Mouse (Mus musculus) heart, postnatal 0 days (tissue): ENCODE data around the gene Celf6. TPM values are rescaled to one million over a fixed set of nuclear protein-coding genes. Genes with fewer than 3 reads are reported as not detected.

ENCODE experiments used
- ATAC-seq: fragments of 200-750 bp; cut with Nextera tagmentation; 2 replicates; pipeline ENCODE4 v1.8.0; 2017; ENCODE audit warnings: low read depth, moderate number of reproducible peaks, moderate library complexity; ENCODE audit not compliant: insufficient read depth
- DNase-seq: peaks from one replicate; pipeline ENCODE4 v3.0.0-alpha.2; 2016; ENCODE audit warnings: low spot score
- H3K27ac ChIP-seq: fragments of 300-500 bp; sonication (generic); 2 replicates; pipeline ENCODE4 v1.5.1; 2014; ENCODE audit warnings: low read depth, mild to moderate bottlenecking
- H3K27me3 ChIP-seq: fragments of 300-500 bp; sonication (generic); 2 replicates; pipeline ENCODE4 v1.6.1; 2014; ENCODE audit warnings: low read length, mixed read lengths; ENCODE audit not compliant: control insufficient read depth, insufficient read depth
- H3K36me3 ChIP-seq: fragments of 300-500 bp; sonication (generic); replicated peaks from 2 replicates; pipeline ENCODE4 v1.6.1; 2014; ENCODE audit warnings: low read length, mixed read lengths; ENCODE audit not compliant: control insufficient read depth, insufficient read depth
- H3K4me1 ChIP-seq: fragments of 300-500 bp; sonication (generic); 2 replicates; pipeline ENCODE4 v1.6.1; 2014; ENCODE audit warnings: antibody characterized with exemption; ENCODE audit not compliant: control insufficient read depth, insufficient read depth
- H3K4me2 ChIP-seq: fragments of 300-500 bp; sonication (generic); 2 replicates; pipeline ENCODE4 v1.6.1; 2014; ENCODE audit warnings: low read depth, mild to moderate bottlenecking, low read length, moderate library complexity
- H3K4me3 ChIP-seq: fragments of 300-500 bp; sonication (generic); 2 replicates; pipeline ENCODE4 v1.5.1; 2014; ENCODE audit warnings: low read depth, low read length
- H3K9ac ChIP-seq: fragments of 300-500 bp; sonication (generic); replicated peaks from 2 replicates; pipeline ENCODE4 v1.6.1; 2014; ENCODE audit warnings: low read depth, low read length, mixed read lengths
- H3K9me3 ChIP-seq: fragments of 300-500 bp; sonication (generic); replicated peaks from 2 replicates; pipeline ENCODE4 v1.6.1; 2016; ENCODE audit warnings: low read length; ENCODE audit not compliant: control insufficient read depth
- CTCF ChIP-seq: IDR thresholded peaks from 2 replicates; pipeline ENCODE4 v1.5.1; 2016; ENCODE audit warnings: antibody characterized with exemption, control low read depth, low read depth
- EP300 ChIP-seq: IDR thresholded peaks from 2 replicates; pipeline ENCODE4 v1.6.1; 2016; ENCODE audit warnings: antibody characterized with exemption, low read depth
- WGBS: fragments of 180-500 bp; shearing (Covaris S2); extraction: QIAGEN DNeasy Blood & Tissue Kit; methylation state at CpG from one replicate; pipeline ENCODE4 v1.1.7; 2014; 5-methylcytosine and 5-hydroxymethylcytosine counted together
- polyA plus RNA-seq: library from polyadenylated mRNA; unstranded; fragments of >200 nt; fragmentation: Nextera tagmentation; extraction: Ambion mirVana; gene quantifications from 2 replicates; pipeline ENCODE4 v1.2.1, GENCODE M21; 2015
- total RNA-seq: library from RNA; depleted of rRNA; stranded (reverse); fragments of >200 nt; gene quantifications from 2 replicates; pipeline ENCODE4 v1.2.3, GENCODE M21; 2014; ENCODE audit warnings: low replicate concordance

Celf6 gene
- total and polyA plus RNA-seq, 2 experiments from 2014 or later = not detected

GRCm38 (mm10) chr9:59584871-59585308 is 7.2 kb downstream of the Celf6 start:
- ATAC-seq (peak; percentile 72), DNase-seq (peak; percentile 77)
- peak overlapping the region; percentile 22; the same call in 1 of the 2 replicates for H3K4me3 ChIP-seq
- 1% methylated on average over 13 of the region's 13 CpGs for WGBS
- H3K9me3 ChIP-seq = no peaks in the 10 kb centered on the region
- TF ChIP-seq EP300 (no peak), CTCF (peak; percentile 81)
- H3K9ac ChIP-seq = no peak overlapping the region; the same call in 1 of the 2 replicates
- H3K36me3 ChIP-seq = no peaks in the 10 kb centered on the region
- H3K4me1 ChIP-seq = 0 out of 2 replicates have a peak, but pooled peaks cover 5% of the 10 kb centered on the region
- H3K27me3 ChIP-seq = peaks cover 21% of the 10 kb centered on the region; the same call in 1 of the 2 replicates
- no peak overlapping the region for H3K27ac ChIP-seq
- peak overlapping the region; percentile 52 for H3K4me2 ChIP-seq

GRCm38 (mm10) chr9:59588252-59588651 is 10.5 kb downstream of the Celf6 start:
- no peak for ATAC-seq
- Histone ChIP-seq H3K4me1 (0 out of 2 replicates have a peak, but pooled peaks cover 5% of the 10 kb centered on the region), H3K36me3 (no peaks in the 10 kb centered on the region), H3K4me3 (no peak overlapping the region), H3K9ac (no peak overlapping the region), H3K27ac (no peak overlapping the region), H3K9me3 (no peaks in the 10 kb centered on the region), H3K27me3 (peaks cover 12% of the 10 kb centered on the region; the same call in 1 of the 2 replicates), H3K4me2 (no peak overlapping the region)
- TF ChIP-seq CTCF (no peak), EP300 (no peak)
- no peak for DNase-seq
- WGBS = 41% methylated on average over 5 of the region's 5 CpGs

- H3K27ac ChIP-seq = no peak overlapping the region
- WGBS = 41% methylated on average over 12 of the region's 12 CpGs
- no peak for DNase-seq
- ATAC-seq = no peak
- no peaks in the 10 kb centered on the region for H3K36me3 ChIP-seq
- no peak overlapping the region for H3K9ac ChIP-seq
- TF ChIP-seq CTCF (no peak), EP300 (no peak)
- H3K27me3 ChIP-seq = 0 out of 2 replicates have a peak, but pooled peaks cover 12% of the 10 kb centered on the region
- 0 out of 2 replicates have a peak, but pooled peaks cover 5% of the 10 kb centered on the region for H3K4me1 ChIP-seq
- H3K4me2 ChIP-seq = no peak overlapping the region
- no peak overlapping the region for H3K4me3 ChIP-seq
- H3K9me3 ChIP-seq = no peaks in the 10 kb centered on the region
Measured at GRCm38 (mm10) chr9:59588710-59589671, 11.3 kb downstream of the Celf6 start.

GRCm38 (mm10) chr9:59589703-59590439 is 12.2 kb downstream of the Celf6 start:
- Histone ChIP-seq H3K4me2 (no peak overlapping the region), H3K9ac (no peak overlapping the region), H3K27ac (no peak overlapping the region), H3K9me3 (no peaks in the 10 kb centered on the region), H3K4me3 (no peak overlapping the region), H3K4me1 (0 out of 2 replicates have a peak, but pooled peaks cover 5% of the 10 kb centered on the region), H3K36me3 (no peaks in the 10 kb centered on the region), H3K27me3 (0 out of 2 replicates have a peak, but pooled peaks cover 6% of the 10 kb centered on the region)
- DNase-seq = no peak
- no peak for ATAC-seq
- TF ChIP-seq CTCF (no peak), EP300 (no peak)
- 66% methylated on average over 10 of the region's 10 CpGs for WGBS

GRCm38 (mm10) chr9:59601661-59602060 is 23.9 kb downstream of the Celf6 start:
- Histone ChIP-seq H3K9me3 (no peaks in the 10 kb centered on the region), H3K27me3 (peaks cover 27% of the 10 kb centered on the region), H3K4me1 (no peaks in the 10 kb centered on the region), H3K9ac (no peak overlapping the region), H3K4me2 (no peak overlapping the region), H3K4me3 (no peak overlapping the region), H3K36me3 (no peaks in the 10 kb centered on the region), H3K27ac (no peak overlapping the region)
- ATAC-seq (no peak), DNase-seq (no peak)
- 64% methylated on average over 8 of the region's 8 CpGs for WGBS
- TF ChIP-seq EP300 (no peak), CTCF (no peak)
